In the genomic region with DNA sequence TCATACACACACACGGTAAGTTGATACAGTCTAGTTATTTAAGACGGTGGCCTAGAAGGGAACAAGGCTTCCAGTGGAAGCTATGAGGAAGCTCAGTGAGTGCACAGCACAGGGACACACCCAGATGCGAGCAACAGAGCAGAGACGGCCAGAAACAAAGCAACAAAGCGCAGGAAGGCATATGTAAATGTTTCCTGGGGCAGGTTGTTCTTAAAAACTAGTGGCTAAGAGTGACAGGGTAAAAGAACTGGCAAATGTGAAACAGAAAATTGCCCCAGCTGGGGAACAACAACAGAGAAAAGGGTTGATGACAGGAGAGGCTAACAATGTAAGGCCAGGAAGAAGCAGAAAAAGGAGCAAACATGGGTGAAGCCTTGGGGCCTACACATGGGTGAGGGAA, we compare ENCODE assay signal across 28 mouse cellular contexts. TPM values are rescaled to one million over a fixed set of nuclear protein-coding genes. Genes with fewer than 3 reads are reported as not detected.
DNase-seq lines count a peak whose midpoint lies in the region; ATAC-seq lines count a peak whose summit lies in the region.
"Had no signal": no experiment of that assay in that cellular context is flagged by ENCODE, and none has a peak within 500 bp of the region (broad histone marks: within the 10 kb centered on the region; RNA-seq: fewer than 3 reads in every experiment).

No protein-coding gene starts in this region.

- no peaks in the 10 kb centered on the region for H3K4me1 ChIP-seq in midbrain, embryonic 10.5 days
- H3K4me1 ChIP-seq: embryonic facial prominence, embryonic 13.5 days; forebrain, embryonic 10.5 days; forebrain, embryonic 15.5 days; hindbrain, embryonic 10.5 days; kidney, embryonic 15.5 days; midbrain, embryonic 13.5 days; neural tube, embryonic 13.5 days had no signal

- ATAC-seq in neutrophil, adult 5-6 weeks (ENCODE audit: extremely low read depth, insufficient number of reproducible peaks, low FRiP score, poor library complexity, severe bottlenecking) = peak; percentile 92
- ATAC-seq: forebrain, embryonic 15.5 days; hindbrain, embryonic 16.5 days; midbrain, embryonic 13.5 days had no signal

- no peaks in the 10 kb centered on the region for H3K27me3 ChIP-seq in midbrain, embryonic 10.5 days (ENCODE audit: low read depth, poor library complexity, severe bottlenecking)
- H3K27me3 ChIP-seq: embryonic facial prominence, embryonic 13.5 days; forebrain, embryonic 15.5 days; kidney, embryonic 15.5 days; megakaryocyte, embryonic 14.5 days; midbrain, embryonic 13.5 days; neural tube, embryonic 13.5 days had no signal

- DNase-seq in lung, postnatal 36 days = peak; percentile 11
- no peak for DNase-seq in lung, postnatal 14 days
- peak; percentile 46 to 48 for DNase-seq in B cell, adult 2 months
- DNase-seq in ES-CJ7 (ENCODE audit: low read depth, low spot score) = peak; percentile 75
- DNase-seq in right cerebral cortex, adult 18-20 months = no peak
- DNase-seq in midbrain, embryonic 10.5 days (ENCODE audit: low spot score) = no peak
- DNase-seq: adrenal gland, postnatal 14 days; cerebellum, adult 11-12 months; cerebellum, adult 9-11 months; heart, postnatal 14 days; kidney, adult 18-20 months; kidney, postnatal 25 days; liver; lung, embryonic 14.5 days; lung, postnatal 4 days; right cerebral cortex, postnatal 14 days; thymus, postnatal 14 days had no signal

- H3K36me3 ChIP-seq in midbrain, embryonic 10.5 days = peaks cover 20% of the 10 kb centered on the region

- H3K4me3 ChIP-seq in midbrain, embryonic 10.5 days = no peak overlapping the region
- H3K4me3 ChIP-seq: embryonic facial prominence, embryonic 13.5 days; forebrain, embryonic 10.5 days; forebrain, embryonic 15.5 days; hindbrain, embryonic 10.5 days; kidney, embryonic 15.5 days; megakaryocyte, embryonic 14.5 days; midbrain, embryonic 13.5 days; neural tube, embryonic 13.5 days had no signal

- 89% methylated on average over 5 of the region's 5 CpGs for WGBS in midbrain, embryonic 10.5 days

- H3K9me3 ChIP-seq in midbrain, embryonic 10.5 days (replicated peaks) = no peaks in the 10 kb centered on the region
- H3K9me3 ChIP-seq: embryonic facial prominence, embryonic 13.5 days; forebrain, embryonic 10.5 days; forebrain, embryonic 15.5 days; hindbrain, embryonic 10.5 days; kidney, embryonic 15.5 days; megakaryocyte, embryonic 14.5 days; midbrain, embryonic 13.5 days; neural tube, embryonic 13.5 days had no signal

- no peak overlapping the region for H3K27ac ChIP-seq in midbrain, embryonic 10.5 days (replicated peaks)
- H3K27ac ChIP-seq: embryonic facial prominence, embryonic 13.5 days; forebrain, embryonic 10.5 days; forebrain, embryonic 15.5 days; hindbrain, embryonic 10.5 days; kidney, embryonic 15.5 days; liver, embryonic 14.5 days; midbrain, embryonic 13.5 days; neural tube, embryonic 13.5 days had no signal

RNA-seq across cellular contexts. Expression of a gene that starts 54.6 kb away (rescaled TPM):
- total RNA-seq in neutrophil, adult 5-6 weeks (2017) = 36.1 and 41.4 TPM in 2 replicates
- 18.1 and 21.5 TPM in 2 replicates for polyA plus RNA-seq in midbrain, embryonic 10.5 days (2016; fragmentation: Nextera tagmentation; extraction: Ambion mirVana)

RNA-seq across cellular contexts. Expression of a gene that starts 54.8 kb away (rescaled TPM):
- 7.8 and 7.9 TPM in 2 replicates for total RNA-seq in neutrophil, adult 5-6 weeks (2017)
- polyA plus RNA-seq in midbrain, embryonic 10.5 days (2016; fragmentation: Nextera tagmentation; extraction: Ambion mirVana) = 20.9 and 23.0 TPM in 2 replicates

Comparison
In these comparisons a context has a peak if more than half of its experiments do, and no peak if none do; other contexts are left out.
1. DNase-seq: peak in lung, postnatal 36 days (single experiment), B cell, adult 2 months (2 of 2) and ES-CJ7 (single experiment); none in lung, postnatal 14 days (single experiment), right cerebral cortex, adult 18-20 months (single experiment) and midbrain, embryonic 10.5 days (single experiment).